Mouse (Mus musculus) spleen, adult 2 months (tissue): ENCODE measurements around the gene Rhoq.

Experiments used
- CTCF ChIP-seq: fragments of 200-500 bp; IDR thresholded peaks from 2 replicates; pipeline ENCODE4 v1.5.1; 2011; ENCODE audit warnings: mild to moderate bottlenecking, inconsistent platforms; ENCODE audit not compliant: insufficient read depth, insufficient read length, insufficient replicate concordance; ENCODE audit errors: extremely low read depth
- POLR2A ChIP-seq: fragments of 200-500 bp; IDR thresholded peaks from 2 replicates; pipeline ENCODE4 v1.6.1; 2011; ENCODE audit warnings: low read depth, low read length, inconsistent platforms

DNA sequence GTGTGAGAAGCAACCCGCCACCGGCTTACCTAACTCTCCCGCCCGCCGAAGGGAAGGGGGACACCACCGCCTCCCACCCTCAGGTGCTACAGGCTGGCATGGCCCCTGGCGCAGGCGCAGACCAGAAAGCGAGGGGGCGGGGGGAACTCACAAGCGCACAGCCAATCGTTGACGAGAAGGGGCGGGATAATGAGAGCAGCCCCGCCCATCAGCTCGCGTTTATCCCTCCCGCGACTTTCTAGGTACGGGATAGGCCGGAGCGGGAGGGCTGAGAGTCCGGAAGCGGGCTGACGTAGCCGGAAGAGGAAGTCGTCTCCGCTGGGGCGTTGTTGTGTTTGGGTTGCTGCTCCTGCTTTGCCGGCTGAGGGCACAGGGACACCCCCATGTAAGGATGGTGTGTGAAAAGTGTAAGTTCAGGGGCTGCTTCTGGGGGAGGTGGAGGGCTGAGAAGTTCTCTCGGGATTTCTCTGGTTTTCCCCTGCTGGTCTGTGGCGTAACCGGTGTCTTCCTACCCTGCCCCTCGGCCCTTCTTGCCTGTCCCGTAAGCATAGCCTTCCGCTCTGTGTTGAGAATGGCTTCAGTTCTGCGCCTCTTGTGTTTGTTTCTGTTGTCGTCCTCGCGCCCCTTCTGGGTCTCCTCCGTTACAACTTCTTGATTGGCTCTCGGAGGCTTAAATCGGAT lies 62.5 kb downstream of the Rhoq start, which contains the start of the genes Pigf and Cript:
- TF ChIP-seq POLR2A (peak; percentile 59), CTCF (no peak)
